Mouse (Mus musculus): ENCODE data around the gene Gm13288.
A peak's percentile ranks its signal among the peaks of the same experiment; 100 is the strongest.
"Not testable (repeated sequence)": the region's sequence is repeated elsewhere in the genome, so short reads cannot be mapped to it uniquely, and the experiment has no call there.

Gm13288 gene

GRCm38 (mm10) chr4:88802954-88803353, 2.4 kb upstream of the Gm13288 start, which contains the start of gene Gm13287:
Gene Gm13287, plus strand, starts transcription at chr4:88803254.
- DNase-seq, result not testable (repeated sequence)

GRCm38 (mm10) chr4:88805761-88806160, 430 bp downstream of the Gm13288 start:
- peak; percentile 21 to 36 for DNase-seq

GRCm38 (mm10) chr4:88815928-88816327, 10.6 kb downstream of the Gm13288 start, which contains the start of gene Ifna7:
Gene Ifna7, plus strand, starts transcription at chr4:88816228.
- no peak for DNase-seq

- no peak for DNase-seq
These were observed 14.3 kb downstream of the Gm13288 start, which contains the start of gene Ifna11 for GRCm38 (mm10) chr4:88819659-88820058. Gene Ifna11, plus strand, starts transcription at chr4:88819959.

GRCm38 (mm10) chr4:88822995-88823394, 17.7 kb downstream of the Gm13288 start:
- peak; percentile 5 to 17 for DNase-seq

GRCm38 (mm10) chr4:88827116-88827515, 21.8 kb downstream of the Gm13288 start, which contains the start of gene Ifna6:
Gene Ifna6, plus strand, starts transcription at chr4:88827416.
- DNase-seq, result not testable (repeated sequence)

- peak; percentile 20 to 23 for DNase-seq
These were observed 25.2 kb downstream of the Gm13288 start for GRCm38 (mm10) chr4:88830523-88830922.

GRCm38 (mm10) chr4:88835225-88835624, 29.9 kb downstream of the Gm13288 start, which contains the start of gene Ifna5:
Gene Ifna5, plus strand, starts transcription at chr4:88835525.
- DNase-seq, result not testable (repeated sequence)

- DNase-seq, result peak in 1 of 2 experiments; percentile 3
These were observed 33.5 kb downstream of the Gm13288 start for GRCm38 (mm10) chr4:88838828-88839227.

- DNase-seq, result no peak
These were observed 34.7 kb downstream of the Gm13288 start for GRCm38 (mm10) chr4:88840058-88840457.

GRCm38 (mm10) chr4:88841438-88841911, 36.1 kb downstream of the Gm13288 start, which contains the start of gene Ifna4:
Gene Ifna4, plus strand, starts transcription at chr4:88841861.
- DNase-seq, result no peak

GRCm38 (mm10) chr4:88845334-88845733, 40.0 kb downstream of the Gm13288 start:
- DNase-seq, result no peak

GRCm38 (mm10) chr4:88849698-88850097, 44.4 kb downstream of the Gm13288 start, which contains the start of gene Ifna1:
Gene Ifna1, plus strand, starts transcription at chr4:88850087.
- DNase-seq, result no peak

GRCm38 (mm10) chr4:88851026-88851763, 45.9 kb downstream of the Gm13288 start:
- DNase-seq, result no peak
